Mouse (Mus musculus) retina, adult 2 months (tissue): ENCODE results near the gene Sowahb.

Experiments used
- DNase-seq: peaks from one replicate; pipeline ENCODE4 v3.0.0-alpha.2; 2012; ENCODE audit warnings: low read depth, low spot score

Gene Sowahb

DNA sequence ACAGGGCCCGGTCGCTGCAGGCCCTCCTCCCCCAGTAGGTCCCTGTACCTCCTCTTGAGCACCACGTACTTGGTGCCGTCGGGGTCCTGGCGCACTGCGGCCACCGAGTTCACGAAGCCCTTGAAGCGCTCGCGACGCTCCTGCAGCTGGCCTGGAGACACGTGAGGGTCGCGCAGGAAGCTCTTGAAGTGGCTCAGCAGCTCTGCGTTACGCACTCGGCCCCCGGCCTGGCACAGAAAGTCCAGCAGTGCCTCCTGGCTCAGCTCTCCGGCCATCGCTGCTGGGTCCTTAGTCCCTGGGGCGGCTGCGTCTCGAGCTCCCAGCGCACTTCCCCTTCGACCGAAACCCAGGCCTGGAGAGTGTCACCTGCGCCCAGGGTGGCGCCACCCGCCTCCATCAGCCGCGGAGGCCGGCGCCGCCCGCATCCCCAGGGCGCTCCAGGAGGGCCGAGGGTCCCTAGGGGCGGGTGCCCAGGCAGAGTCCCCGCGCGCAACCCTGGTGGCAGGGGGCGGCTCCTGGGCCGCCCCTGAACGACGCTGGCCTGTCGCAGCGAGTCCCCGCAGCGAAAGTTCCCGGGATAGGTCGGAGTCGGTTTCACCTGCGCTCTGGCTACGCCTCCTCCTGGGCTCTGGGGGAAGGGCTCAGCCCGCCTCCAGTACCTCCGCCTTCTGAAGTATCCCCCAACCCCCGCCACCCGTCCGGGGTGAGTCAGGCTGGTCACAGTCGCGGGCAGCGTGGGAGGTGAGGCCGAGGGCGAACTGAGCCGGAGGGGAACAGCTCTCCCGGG lies at the start of gene Sowahb:
Sowahb (minus strand) TSS at position 439 of the 787 bp plus-strand sequence.
- no peak for DNase-seq

DNA sequence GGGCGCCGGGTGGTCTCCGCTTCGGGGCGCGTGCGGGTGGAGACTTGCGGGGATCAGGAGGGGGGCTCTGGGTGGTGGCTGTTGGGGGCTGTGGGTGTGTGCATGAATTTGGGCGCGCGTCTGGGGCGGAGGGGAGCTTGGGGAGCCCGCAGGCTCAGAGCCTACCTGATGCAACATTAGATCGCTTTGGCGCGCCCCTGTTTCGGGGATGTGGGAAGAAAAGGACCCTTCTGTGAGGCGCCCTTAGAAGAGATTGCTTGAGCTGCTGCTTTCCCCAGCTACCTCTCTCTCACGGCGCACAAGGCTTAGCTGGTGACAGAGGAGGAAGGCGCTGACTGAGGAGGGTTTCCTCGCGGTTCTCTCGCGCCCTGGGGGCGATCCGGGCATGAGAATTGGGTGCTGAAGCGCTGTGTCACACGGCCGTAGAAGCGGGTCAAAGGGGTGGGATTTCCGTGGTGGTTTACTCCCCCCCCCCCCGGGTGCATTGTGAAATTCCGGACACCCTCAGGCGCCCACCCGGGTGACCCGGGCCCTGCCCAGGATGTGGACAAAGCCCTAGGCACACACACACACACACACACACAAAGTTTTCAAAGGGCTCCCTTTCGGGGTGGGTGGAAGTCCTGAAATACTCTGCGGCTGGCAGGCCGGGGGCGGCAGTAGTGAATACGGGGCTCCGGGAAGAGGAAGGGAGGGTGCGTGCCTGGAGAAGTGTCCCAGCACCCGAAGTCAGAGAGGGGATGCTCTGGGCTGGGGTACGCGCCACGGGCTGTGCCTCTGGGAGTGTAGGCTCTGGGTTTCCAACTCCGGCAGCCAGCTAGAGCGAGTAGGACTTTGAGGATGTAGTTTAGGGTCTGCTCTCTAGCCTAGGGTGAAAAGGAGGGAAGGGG lies 49.1 kb upstream of the Sowahb start:
- DNase-seq = no peak

DNA sequence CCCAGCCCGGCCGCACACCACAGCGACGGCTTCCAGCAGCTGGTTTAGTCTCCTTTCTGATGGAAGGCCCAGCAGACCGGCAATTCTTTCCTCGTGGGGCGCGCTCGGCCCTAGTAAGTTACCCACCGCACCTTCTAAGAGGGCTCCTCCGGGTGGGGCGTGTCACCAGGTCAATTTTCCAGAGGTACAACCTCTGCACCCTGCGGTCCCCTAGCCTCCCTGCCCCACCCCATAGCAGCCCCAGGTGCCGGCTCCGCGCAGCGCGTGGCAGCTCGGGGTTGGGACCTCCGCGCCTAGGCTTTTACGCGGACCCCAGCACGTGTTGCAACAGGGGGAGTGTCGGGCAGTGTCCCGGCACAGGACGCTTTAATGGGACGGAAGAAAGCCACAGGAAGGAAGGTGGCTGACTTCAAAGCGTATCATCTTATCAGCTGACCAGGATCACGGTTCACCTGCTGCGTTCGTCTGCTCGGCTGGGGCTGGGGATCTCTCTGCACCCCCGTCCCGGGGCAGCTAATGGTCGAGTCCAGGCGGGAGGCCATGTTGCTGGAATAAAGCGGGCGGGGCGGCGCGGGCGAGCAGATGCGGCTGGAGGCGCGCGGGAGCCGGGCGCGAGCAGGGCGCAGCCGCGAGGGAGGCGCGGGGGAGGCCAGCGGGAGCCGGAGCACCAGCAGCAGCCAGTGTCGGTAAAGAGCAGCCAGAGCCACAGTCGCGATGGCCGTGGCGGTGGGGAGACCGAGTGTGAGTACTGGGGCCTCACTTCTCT lies 48.2 kb upstream of the Sowahb start, which contains the start of gene Sept11:
Sept11 (plus strand) TSS at position 581 of the 766 bp plus-strand sequence.
- DNase-seq = peak; percentile 82

DNA sequence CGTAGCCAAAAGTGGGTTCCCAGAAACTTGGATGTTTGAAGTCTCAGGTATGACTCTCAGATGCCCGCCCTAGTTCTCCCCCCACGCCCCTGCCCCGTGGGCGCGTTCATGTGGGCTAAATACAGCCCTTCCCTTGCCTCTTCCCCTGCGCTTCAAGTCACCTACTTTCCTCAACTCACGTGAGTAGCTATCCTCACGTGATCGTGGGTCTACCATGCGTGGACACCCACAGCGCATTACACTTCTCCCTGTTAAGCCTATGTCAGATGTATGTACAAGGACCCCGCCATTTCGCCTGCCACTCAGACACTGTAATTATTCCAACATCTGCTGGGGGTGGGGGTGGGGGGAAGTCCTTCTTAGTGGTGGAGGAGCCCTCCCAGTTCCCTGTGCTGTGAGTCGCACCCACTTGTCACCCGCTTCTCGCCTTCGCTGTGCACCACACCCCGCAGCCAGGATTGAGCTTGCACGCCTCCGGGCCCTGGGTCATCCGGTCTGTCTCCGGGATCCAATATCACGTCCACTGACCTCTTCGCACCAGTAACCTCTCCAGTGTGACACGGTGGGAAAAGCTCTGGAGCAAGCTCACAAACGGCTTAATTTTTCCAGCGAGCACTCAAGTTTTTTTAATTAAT lies 47.4 kb upstream of the Sowahb start:
- DNase-seq = no peak

DNA sequence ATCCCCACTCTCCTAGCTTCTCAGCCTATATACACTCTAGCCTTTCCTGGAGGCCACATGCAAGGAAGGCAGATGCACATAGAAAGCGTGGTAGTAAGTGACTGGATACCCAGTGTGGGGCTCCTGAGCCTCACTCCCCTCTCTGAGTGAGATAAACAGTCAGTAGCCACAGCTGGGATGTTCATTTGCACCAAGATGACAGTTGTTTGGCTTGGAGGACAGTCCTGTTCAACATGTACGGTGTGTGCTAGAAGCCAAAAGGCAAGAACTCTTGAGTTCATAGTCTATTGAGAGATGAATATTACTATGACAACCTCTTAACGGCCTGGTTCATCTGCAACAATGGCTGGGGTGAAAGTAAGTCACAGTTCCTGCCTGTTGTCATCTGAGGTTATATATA lies 46.4 kb upstream of the Sowahb start:
- DNase-seq = no peak

DNA sequence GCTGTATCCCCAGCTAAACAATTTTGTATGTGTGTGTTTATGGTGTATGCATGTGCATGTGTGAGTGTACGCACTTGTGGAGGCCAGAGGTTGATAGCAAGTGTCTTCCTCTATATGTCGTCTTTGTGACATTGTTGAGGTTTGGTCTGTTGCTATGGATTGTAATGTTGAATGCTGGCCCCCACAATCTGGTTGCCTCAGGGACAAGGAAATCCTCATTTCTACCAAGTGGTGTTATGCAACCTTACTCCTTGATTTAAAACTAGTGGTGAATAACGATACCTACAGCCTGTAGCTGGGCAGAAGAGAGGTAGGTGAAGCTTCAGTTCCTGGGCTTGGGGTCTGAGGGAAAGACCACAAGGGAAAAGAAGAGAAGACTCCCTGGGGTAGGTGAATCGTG lies 41.1 kb upstream of the Sowahb start:
- DNase-seq = no peak

DNA sequence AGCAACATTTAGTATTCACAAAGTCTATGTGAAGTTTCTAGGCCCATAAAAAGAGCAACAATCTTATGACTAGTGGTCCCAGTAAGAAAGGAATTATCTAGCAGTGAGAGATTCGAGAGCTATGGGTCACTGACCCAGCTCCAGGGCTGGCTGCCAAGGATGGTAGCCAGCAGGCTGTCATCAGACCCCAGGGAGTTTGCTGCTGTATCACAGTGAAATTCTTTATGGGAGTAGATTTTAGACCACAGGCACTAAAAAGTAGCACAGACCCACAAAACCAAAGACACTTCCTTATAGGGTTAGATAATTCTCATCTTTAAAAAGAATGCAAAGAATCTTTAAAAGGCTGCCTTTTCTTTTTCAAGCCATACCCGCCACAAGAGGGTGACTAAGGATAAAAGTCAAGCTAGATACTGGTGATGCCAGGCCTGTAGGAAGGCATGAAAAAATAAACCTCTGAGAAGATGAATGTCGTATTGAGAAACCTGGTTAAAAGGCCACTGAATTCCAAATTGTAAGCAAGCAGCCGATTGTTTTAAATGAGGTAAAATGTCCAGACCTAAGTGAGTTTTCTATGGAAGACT lies 40.3 kb upstream of the Sowahb start:
- DNase-seq = no peak

DNA sequence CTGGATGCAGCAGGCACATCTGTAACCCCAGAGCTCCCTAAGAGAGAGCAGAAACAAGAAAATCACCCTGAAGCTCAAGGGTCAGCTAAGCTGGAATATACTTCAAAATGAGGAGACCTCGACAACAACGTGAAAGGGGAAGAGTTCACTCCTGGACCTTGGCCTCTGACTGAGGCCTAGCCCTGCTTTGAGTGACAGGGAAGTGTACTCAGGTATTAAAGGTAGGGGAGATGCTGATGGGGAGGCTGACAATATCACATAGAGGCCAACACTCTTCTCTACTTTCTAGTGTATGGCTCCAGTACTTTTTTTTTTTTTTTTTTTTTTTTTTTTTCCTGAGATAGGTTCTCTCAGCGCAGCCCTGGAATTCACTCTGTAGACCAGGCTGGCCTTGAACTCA lies 34.8 kb upstream of the Sowahb start:
- DNase-seq = no peak

DNA sequence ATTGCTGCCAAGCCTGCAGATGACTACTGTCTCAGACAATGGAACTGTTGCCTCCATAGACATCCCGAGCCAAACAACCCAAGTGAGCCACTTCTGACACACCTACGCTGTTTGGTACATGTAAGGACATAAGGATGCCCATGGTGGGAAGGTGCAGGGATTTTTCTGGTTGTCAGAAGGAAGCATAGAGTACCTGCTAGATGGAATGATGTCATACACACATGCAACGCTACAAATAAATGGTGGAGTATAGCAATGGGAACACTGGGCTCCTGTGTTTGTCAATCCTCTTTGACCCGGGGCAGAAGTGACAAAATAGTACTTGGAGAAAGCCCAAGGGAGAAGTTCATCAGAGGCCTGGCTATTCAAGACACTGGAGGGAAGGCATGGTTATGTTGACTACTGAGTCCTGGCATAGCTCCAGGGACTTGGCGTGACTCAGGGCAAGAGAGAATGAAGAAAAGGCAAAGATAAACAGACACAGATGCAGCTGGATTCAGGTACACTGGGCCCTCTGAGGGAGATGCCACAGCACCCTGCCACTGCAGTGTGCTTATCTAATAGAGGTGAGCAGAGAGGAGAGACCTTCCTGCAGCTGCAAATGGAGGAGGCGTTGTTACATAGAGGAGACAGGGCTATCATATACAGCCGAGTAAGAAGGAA lies 33.0 kb upstream of the Sowahb start:
- no peak for DNase-seq

DNA sequence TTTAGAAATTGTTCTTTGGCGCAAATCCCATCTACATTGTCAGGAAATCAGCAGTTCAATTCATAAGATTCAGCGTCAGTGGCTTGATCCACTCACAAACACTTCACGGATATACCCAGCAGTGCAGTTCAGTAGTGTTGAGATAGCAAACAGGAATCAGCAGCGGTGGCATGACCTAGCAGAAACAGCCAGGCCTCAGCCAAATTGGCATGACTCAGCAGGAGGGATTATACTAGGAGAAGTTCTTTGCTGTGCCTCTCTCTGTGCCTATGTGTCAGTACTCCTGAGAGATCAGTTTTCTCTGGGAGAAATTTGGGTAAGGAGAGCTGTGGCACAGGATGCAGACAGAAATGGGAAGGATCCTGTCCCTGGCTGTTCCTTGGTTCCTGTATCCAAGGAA lies 16.0 kb upstream of the Sowahb start:
- DNase-seq = no peak

DNA sequence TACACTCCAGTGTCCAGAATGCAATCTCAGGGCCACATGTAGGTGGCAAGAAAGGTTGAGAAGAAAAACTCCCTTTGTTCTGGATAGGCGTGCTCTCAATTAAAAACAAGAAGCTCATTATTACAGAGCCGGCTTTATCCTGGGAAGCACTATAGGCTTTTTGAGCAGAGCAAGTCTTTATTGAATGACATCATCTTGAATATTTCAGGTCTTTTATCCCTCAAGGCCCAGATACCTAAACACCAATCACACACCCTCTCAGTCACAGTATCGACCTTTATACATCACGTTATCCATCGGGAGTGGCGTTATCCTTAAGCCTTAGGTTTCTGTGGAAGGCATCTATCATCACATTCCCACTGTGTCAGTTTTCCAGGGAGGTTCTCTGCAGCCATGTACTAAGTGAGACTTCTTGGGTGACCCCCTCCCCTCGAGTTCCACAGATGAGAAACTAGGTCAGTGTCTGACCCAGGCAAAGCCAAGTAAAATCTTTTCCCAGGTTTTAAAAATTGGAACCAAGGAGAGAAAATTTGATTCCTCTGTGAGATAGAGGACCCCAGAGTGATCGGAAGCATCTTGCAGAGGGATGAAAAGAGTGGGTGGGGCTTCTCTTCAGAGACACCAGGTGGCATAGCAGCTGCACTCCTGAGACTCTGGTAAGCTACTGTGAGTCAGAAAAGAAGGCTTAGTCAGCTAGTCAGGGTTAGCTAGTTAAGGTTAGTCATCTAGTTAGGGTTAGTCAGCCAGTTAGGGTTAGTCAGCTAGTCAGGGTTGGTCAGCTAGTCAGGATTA lies 9.0 kb upstream of the Sowahb start:
- no peak for DNase-seq

DNA sequence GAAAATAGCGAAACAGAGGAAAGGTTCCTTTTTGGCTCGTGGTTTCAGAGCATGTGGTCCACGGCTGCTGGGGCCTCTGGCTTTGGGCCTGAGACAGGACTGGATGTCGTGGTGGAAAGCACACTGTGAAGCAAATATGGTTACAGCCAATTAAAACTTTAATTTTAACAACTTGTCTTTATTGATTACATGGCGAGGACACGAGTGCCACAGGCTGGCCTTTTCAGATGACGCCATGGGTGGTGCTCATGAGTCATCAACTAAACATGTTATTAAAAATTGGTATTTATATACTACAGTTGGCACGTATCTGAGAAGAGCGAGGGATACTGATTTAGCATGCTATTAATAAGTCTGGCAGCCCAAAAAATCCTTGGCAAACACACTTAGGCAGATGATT lies 7.1 kb upstream of the Sowahb start:
- no peak for DNase-seq

DNA sequence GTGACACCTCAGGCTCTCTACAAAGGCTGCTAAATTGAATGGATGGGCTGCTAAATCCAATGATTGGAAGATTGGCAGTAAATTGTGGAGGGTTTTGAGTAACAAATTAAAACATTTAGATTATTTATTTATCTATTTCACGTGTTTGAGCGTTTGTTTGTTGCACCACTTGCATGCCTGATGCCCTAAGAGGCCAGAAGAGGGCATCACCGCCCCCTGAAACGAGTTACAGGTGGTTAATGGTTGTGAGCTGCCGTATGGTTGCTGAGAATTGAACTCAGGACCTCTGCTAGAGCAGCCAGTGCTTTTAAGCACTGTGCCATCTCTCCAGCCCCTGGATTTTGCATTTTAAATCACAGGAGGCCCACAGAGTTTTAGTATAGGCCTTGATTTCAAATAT lies 6.2 kb upstream of the Sowahb start:
- DNase-seq = no peak

DNA sequence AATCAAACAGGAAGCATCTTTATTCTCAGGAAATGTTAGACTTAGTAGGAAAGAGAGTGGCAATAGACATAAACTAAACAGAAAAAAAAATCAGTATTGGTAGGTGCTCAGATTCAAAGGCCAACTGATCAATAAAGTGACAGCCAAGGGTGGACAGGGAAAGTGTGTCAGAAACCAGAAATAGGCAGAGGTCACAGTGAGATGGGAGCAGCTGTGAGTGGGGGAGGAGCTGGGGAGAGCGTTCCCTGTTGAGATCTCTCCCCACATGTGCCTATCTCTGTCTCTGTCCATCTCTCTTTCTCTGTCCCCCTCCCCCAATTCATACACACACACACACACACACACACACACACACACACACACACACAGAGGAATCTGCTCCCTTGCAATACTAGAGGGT lies 5.1 kb upstream of the Sowahb start:
- DNase-seq = no peak

DNA sequence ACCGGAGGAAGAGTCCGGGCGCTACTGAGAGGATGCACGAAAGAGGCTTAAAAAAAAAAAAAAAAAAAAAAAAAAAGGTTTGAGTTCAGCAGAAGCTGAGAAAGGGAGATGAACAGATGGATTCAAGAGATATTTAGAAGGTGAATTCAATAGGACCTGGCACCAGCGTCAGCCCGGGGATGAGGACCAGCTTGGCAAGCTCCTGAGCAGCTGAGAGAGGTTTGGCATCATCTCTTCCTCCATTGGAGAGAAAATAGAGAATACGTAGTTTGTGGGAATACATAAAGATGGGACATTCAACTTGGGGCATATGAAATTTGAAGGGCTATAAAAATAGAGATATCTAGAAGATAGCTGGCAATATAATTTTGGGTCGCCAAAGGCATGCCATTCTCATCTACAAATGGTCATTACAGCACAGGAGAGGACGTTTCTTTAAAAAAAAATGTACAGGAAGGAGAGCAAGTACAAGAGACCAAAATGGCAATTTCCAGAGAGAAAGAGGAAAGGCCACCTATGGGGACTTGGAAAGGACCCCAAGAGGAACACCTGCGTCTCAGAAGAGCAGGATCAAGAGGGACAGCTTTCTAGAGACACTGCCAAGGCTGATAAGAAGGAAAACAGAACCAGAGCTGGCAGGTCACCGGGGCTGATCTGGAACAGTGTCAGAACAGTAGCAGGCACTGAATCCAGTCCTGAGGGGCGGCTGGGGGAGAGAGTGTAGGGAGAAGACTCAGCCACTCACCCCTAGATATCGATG lies 3.8 kb upstream of the Sowahb start:
- DNase-seq = no peak

DNA sequence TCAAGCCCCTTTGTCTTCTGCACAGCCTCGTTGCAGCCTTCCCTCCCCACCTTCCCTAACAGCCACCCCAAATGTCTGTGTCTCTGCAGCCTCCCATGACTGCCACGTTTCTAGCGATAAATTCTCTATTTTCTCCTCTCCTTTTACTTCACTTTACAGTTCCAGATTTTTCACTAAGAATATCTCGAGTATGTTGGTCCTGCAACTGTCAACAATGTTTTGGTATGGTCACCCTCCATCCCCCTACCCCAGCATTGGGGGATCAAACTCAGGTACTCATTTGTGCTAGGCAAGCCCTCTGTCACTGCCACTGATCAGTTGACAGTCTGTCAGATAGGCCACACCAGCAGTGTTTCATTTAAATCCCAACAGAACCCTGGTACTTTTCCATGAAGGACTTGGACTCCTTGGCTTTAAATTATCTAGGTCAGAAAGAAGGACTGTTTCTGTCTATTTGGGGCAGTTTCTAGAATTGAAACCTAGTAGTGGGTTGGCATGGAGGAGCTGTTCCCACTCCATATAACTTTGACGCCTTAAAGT lies 1.6 kb upstream of the Sowahb start:
- DNase-seq = no peak

DNA sequence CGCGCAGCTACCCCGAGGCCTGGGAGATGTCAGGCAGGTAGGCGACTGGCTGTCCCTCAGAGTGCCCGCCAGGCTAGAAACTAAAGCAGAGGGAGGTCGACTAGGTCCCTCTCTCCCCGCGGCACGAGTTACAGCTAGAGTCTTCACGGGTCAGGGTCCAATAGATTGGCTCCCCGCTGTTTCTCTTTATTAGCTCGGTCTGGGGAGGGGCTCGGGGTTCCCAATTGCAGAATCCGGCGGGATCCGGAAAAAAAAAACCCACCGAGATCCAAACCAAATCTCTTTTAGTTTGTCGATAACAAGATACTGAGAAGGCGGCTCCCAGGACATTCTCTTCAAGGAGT lies 521 bp upstream of the Sowahb start:
- DNase-seq = no peak

DNA sequence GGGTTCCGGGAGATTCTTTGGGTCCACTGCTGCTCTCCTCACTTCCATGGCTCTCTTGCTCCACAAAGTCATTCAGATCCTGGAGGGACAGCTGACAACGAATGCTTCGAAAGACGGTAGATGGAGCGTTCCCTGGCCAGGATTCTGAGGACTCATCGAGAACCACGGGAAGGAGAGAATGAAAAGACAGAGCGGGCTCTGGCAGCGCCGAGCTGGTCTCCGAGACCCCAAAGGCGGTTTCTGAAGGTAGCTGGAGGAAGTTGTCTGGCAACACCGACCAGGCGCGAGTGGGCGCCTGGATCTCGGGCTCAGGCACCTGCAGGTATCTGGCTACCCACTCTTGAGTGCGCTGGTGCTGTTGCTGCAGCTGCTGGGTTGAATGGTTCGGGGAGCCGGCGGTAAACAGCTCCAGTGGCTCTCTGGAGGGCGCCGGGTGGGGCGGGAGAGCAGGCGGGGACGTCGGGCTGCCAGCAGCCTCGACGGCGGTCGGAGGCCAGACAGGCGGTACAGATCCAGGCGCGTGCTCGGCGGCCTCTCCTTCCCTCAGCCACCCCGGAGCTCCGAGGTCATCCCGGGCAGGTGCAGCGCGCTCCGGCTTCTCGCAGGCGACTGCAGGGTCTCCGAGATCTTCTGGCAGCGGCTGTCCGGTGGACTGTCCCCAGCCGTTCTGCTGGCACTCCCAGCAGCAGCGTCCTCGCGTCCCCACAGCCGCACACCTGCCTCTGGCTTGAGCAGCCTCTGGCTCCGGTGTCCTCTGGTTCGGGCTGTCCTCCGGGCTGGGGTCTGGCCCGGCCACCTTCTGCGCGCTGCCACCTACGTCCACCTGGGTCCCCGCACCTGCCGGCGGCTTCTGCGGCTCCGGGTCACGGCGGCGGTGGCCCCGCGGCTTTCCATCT lies 886 bp downstream of the Sowahb start:
- DNase-seq = no peak
